Mouse (Mus musculus): ENCODE measurements at regions not wholly inside any gene's neighbourhood (a gene's known extent, or its start where the extent isn't known, plus 50 kb on each side); places are given as distances from the start of the nearest gene placed in this dataset.

DNA sequence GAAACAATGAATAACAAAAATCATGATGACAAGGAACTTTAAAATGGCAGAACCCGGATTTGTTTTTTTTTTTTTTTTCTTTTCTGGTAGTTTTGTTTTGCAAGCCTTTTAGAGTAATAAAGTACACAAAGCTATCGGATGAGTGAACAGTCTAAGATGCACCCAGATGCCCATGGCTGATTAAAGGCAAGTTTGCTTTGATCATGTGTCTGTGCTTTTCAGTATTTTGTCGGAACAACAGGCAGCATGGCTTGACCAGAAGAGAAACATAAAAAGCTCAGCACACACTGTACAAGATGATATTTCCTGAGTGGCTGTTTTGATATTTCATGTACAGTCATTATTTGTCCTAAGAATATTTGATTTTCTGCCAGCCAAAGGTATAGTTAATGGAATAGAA lies 1466.6 kb upstream of the Tenm3 start:
- TF ChIP-seq CTCF (conservative IDR thresholded peaks at IDR 0.05; ENCODE audit: insufficient read depth, insufficient read length, low read depth, low read length) (no peak), POLR2A (IDR thresholded peaks at IDR 0.05; ENCODE audit: low read depth, low read length) (no peak)

All from kidney, adult 2 months (tissue).